Mouse (Mus musculus) olfactory bulb, adult 2 months (tissue): ENCODE measurements around the gene Sdk2. TPM values are rescaled to one million over a fixed set of nuclear protein-coding genes. Genes with fewer than 3 reads are reported as not detected.

Experiments used
- H3K27ac ChIP-seq: fragments of 200-500 bp; 2 replicates; pipeline ENCODE4 v1.5.1; 2012; ENCODE audit warnings: low read depth, low read length; ENCODE audit not compliant: insufficient read depth
- H3K4me1 ChIP-seq: fragments of 200-500 bp; 2 replicates; pipeline ENCODE4 v1.6.1; 2012; ENCODE audit warnings: low read length; ENCODE audit not compliant: control insufficient read depth, insufficient read depth
- H3K4me3 ChIP-seq: fragments of 200-500 bp; 2 replicates; pipeline ENCODE4 v1.5.1; 2012; ENCODE audit warnings: mild to moderate bottlenecking, low read depth, low read length, moderate library complexity; ENCODE audit not compliant: insufficient read depth
- CTCF ChIP-seq: fragments of 200-500 bp; IDR thresholded peaks from 2 replicates; pipeline ENCODE4 v1.5.1; 2012; ENCODE audit warnings: low read depth, mild to moderate bottlenecking, low read length, moderate library complexity; ENCODE audit not compliant: insufficient read depth
- POLR2A ChIP-seq: fragments of 200-500 bp; IDR thresholded peaks from 2 replicates; pipeline ENCODE4 v1.6.1; 2012; ENCODE audit warnings: mild to moderate bottlenecking, low read depth, low read length, moderate library complexity; ENCODE audit not compliant: insufficient read depth
- WGBS: fragments of 180-500 bp; shearing (Covaris S2); methylation state at CpG from one replicate; pipeline ENCODE4 v1.1.7; 2018; 5-methylcytosine and 5-hydroxymethylcytosine counted together
- polyA plus RNA-seq: library from polyadenylated mRNA; stranded (reverse); fragments of >200 nt; gene quantifications from 2 replicates; pipeline ENCODE4 v1.2.4, GENCODE M21; 2012; ENCODE audit warnings: low replicate concordance; ENCODE audit not compliant: missing spikeins, insufficient read depth, insufficient read length

The Sdk2 gene
- polyA plus RNA-seq, 1 experiment = not detected

DNA sequence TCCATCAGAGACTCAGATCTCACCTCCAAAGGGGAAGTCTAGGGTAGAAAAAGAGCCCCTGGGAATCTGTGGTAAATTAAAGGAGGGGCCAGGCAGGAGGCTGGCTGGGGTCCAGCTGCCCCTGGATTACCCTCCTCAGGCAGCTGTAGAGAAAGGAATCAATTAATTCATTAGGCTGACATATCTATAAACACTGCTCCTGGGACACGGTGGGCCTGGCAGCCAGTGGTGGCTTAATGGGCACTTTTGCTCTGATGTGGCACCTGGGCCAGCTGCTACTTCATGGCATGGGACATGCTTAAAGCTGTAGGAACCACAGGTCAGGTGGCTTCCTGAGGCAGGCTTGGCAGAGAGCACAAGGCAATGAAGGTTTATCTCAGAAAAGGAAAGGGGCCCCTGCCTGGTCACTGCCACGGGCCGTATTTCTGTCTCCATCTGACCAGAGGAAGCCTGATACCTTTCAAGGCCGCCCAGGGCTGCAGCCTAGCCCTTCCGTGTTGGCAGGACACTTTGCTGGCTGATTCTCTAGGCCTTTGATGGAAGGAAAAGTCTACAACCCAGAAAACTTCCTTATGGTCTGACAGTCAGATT lies 80.9 kb downstream of the Sdk2 start:
- Histone ChIP-seq H3K27ac (no peak overlapping the region), H3K4me1 (peaks cover 30% of the 10 kb centered on the region), H3K4me3 (no peak overlapping the region)
- 81% methylated on average over 5 of the region's 5 CpGs for WGBS
- TF ChIP-seq CTCF = no peak
- TF ChIP-seq POLR2A = no peak

DNA sequence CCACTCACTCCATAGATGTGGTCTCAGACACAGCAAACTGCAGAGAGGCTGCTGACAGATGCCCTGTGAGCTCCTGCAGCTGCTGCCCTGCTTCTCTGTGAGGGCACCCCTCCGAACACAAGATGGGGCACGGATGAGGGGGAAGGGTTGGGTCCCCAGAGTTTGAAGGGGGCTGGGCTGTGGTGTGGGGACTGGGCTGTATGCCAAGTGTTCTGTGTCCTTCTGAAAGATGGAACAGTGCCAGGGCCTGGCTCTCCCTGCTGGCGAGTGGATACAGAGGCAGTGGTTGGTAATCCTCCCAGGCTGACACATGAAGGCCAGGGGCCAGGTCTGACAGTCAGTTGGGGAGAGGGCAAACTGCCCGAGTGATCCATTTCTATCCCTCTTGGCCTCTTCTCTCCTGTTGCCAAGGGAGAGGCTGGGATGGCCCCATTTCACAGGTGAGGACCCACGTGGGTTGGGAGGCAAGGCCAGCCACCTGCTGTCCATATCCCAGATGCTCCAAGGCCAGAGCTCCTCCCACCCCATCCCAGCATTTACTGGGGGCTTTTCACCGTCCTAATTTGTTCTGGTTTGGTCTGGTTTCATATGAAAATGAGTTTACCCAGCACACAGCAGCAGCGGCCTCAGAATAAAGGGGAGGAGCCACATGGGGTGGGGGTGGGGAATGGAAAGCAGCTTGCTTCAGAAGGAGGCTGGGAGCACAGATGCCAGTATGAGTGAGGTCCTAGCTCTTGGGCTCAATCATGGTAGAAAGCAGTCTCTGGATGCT lies 84.9 kb downstream of the Sdk2 start:
- TF ChIP-seq CTCF = no peak
- TF ChIP-seq POLR2A = no peak
- H3K27ac ChIP-seq = no peak overlapping the region
- no peak overlapping the region for H3K4me3 ChIP-seq
- peaks cover 18% of the 10 kb centered on the region for H3K4me1 ChIP-seq
- WGBS = 39% methylated on average over 7 of the region's 7 CpGs

DNA sequence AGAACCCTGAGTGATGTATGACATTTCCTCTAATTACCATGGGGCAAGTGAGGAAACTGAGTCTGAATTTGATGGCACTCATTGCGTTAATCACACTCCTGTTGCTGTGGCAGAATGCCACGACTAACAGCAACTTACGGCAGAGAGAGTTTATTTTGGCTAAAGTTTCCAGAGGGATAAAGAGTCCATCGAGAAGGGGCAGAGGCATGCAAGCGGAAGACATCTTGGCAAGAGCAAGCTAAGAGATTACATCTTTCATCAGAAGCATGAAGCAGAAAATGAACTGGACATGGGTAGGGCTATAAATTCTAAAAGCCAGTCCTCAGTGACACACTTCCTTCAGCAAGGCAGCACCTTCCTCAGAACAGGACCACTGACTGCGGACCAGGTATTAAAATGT lies 85.8 kb downstream of the Sdk2 start:
- 68% methylated on average over 6 of the region's 6 CpGs for WGBS
- peaks cover 17% of the 10 kb centered on the region for H3K4me1 ChIP-seq
- H3K27ac ChIP-seq = no peak overlapping the region
- H3K4me3 ChIP-seq = no peak overlapping the region
- TF ChIP-seq CTCF (no peak), POLR2A (no peak)

DNA sequence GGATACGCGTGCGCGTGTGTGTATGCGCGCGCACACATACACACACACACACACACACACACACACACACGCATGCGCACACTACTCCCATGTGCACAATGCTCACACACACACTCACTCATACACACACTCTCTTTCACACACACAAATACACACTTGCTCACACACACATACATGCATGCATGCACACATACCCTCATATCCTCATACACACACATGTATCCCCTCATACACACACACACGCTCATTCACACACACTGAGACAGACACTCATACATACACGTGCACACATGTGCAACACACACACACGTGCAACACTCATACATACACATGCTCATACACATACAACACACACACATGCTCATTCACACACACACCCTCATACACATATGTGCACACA lies 88.5 kb downstream of the Sdk2 start:
- Histone ChIP-seq H3K4me3 (no peak overlapping the region), H3K4me1 (peaks cover 24% of the 10 kb centered on the region), H3K27ac (no peak overlapping the region)
- 97% methylated on average over 12 of the region's 12 CpGs for WGBS
- TF ChIP-seq POLR2A (no peak), CTCF (no peak)

DNA sequence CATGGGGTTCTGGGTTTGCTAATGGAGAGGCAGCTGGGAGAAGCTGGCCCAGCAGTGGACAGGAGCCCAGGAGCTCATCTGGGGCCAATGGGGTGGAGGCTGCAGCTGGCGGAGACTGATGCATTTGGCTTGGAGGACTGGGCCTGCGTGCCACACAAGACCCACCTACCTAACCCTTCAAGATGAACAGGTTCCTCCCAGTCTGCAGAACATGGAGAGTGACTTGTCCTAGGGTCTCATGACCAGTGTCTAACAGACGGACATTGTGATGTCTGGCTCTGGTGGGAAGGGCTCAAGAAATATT lies 91.2 kb downstream of the Sdk2 start:
- Histone ChIP-seq H3K4me3 (no peak overlapping the region), H3K27ac (no peak overlapping the region), H3K4me1 (peaks cover 29% of the 10 kb centered on the region)
- 87% methylated on average over 3 of the region's 3 CpGs for WGBS
- TF ChIP-seq POLR2A (no peak), CTCF (no peak)

DNA sequence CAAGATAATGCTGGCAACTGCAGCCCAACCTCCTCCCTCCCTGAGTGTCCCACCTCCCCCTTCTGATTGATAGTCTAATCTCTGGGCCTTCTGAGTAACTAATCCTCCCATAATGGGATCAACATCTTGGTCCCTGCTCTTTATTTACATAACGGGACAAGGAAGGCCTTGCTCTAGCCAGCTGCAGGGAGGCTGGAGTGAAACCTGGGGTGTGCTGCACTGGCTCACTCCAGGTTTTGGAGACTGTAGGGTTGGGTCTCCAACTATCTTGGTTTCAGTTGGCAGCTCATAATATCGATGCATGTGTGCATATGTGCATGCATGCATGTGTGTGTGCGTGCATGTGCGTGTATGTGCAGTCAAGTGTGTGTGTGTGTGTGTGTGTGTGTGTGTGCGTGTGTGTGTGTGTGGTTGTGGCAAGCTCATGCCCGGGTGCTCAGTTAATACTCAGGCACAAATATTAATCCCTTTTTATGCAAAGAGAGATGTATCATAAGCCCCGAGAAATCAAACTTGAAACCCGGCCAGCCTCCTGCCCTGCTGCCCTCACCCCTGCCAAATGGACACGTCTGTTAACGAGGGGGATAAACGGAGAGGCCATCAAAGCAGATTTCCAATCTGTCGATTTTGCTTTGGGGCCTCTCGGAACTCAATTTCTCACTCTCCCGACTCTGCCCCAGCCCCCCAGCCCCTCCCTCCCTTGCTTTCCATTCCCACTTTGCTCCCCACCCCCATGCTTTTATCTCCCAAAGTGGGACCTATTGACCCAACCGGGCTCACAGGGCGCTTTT lies 91.8 kb downstream of the Sdk2 start:
- no peak for TF ChIP-seq POLR2A
- TF ChIP-seq CTCF = no peak
- WGBS = 64% methylated on average over 16 of the region's 16 CpGs

DNA sequence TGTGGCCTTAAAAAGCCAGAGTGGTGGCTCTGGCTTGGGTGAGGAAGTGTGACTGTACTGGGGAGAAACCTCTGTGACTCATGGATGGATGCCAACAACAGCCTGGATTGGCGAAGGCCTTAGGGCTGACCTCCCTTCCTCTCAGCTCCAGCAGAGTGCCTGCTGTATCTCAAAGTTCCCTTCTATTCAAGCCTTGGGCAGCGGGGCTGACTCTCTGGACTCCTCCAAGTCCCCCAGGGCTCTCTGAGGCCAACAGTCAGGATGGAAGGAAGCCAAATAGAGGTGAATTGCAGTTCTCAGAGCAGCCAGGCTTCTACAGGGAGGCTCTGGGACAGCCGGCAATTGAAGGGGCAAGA lies 94.4 kb downstream of the Sdk2 start:
- TF ChIP-seq POLR2A (no peak), CTCF (no peak)
- Histone ChIP-seq H3K27ac (0 out of 2 replicates have a peak overlapping the region, but pooled peaks have one; percentile 22), H3K4me1 (peaks cover 29% of the 10 kb centered on the region), H3K4me3 (no peak overlapping the region)
- 27% methylated on average over 3 of the region's 3 CpGs for WGBS

More for the DNA sequence above, 91.8 kb downstream of the Sdk2 start:
- no peak overlapping the region for H3K4me3 ChIP-seq
- H3K4me1 ChIP-seq = peaks cover 29% of the 10 kb centered on the region
- H3K27ac ChIP-seq = no peak overlapping the region

DNA sequence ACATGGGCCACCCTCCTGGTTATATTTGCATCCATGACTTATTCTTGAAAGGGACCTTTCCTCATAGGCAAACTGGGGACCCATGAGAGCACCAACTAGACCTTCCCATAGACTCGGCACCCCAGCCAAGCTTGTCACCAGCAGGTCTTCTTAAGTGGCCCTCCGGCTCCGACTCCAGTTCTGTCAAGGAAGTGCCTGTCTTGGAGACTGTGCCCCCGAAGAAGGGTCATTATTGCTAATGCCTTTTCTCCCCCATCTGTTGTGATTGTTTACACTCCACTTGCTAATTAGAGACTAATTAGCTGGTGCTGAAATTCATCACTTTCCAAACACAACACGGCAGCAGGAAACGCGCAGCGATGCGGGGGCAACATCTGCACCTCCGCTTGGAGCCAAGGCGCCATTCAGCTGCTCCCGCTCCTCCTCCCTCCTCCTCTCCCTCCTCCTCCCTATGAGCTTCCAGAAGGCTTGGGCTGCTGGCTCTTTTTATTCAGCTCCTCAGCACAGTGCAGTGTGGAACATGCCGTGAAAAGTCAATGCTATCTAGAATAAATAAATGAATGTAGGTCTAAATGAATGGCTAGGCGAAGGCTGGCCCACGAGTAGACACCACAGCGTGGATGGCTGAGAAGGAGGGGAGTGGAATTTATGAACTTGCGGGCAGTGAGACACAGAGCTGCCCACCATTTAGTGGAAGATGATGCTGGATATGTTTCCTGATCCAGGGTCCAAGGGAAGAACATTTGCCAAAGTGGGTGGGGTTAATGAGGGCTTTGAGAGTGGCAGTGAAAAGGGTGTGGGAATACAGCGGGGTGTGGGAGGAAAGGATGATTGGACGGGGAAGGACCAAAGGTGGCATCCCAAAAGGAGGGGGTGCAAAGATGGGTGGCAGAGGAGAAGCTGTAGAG lies 95.0 kb downstream of the Sdk2 start:
- Histone ChIP-seq H3K4me3 (no peak overlapping the region), H3K27ac (peak overlapping the region; percentile 57; the same call in 1 of the 2 replicates), H3K4me1 (peaks cover 29% of the 10 kb centered on the region)

More for the DNA sequence above, 95.0 kb downstream of the Sdk2 start:
- TF ChIP-seq POLR2A (no peak), CTCF (no peak)
- WGBS = 16% methylated on average over 19 of the region's 19 CpGs
